Mouse (Mus musculus) urinary bladder, postnatal 10 days (tissue): ENCODE measurements around the gene Ano10.

ENCODE experiments used
- DNase-seq: peaks from one replicate; pipeline ENCODE4 v3.0.0; 2022; ENCODE audit warnings: low spot score

The Ano10 gene

GRCm38 (mm10) chr9:122290192-122290591 is 4.0 kb downstream of the Ano10 start:
- no peak for DNase-seq

GRCm38 (mm10) chr9:122288416-122288815 is 5.8 kb downstream of the Ano10 start:
- no peak for DNase-seq

- no peak for DNase-seq
These were observed 6.7 kb downstream of the Ano10 start for GRCm38 (mm10) chr9:122287526-122287925.

- no peak for DNase-seq
These were observed 8.4 kb downstream of the Ano10 start for GRCm38 (mm10) chr9:122285833-122286310.

GRCm38 (mm10) chr9:122285146-122285832 is 8.9 kb downstream of the Ano10 start:
- DNase-seq, result no peak

GRCm38 (mm10) chr9:122284696-122285095 is 9.5 kb downstream of the Ano10 start:
- no peak for DNase-seq

- DNase-seq, result no peak
These were observed 13.2 kb downstream of the Ano10 start for GRCm38 (mm10) chr9:122281004-122281403.

- no peak for DNase-seq
These were observed 17.6 kb downstream of the Ano10 start for GRCm38 (mm10) chr9:122276665-122277064.

- no peak for DNase-seq
These were observed 18.1 kb downstream of the Ano10 start for GRCm38 (mm10) chr9:122276134-122276533.

- no peak for DNase-seq
These were observed 19.9 kb downstream of the Ano10 start for GRCm38 (mm10) chr9:122274346-122274745.

GRCm38 (mm10) chr9:122273879-122274278 is 20.3 kb downstream of the Ano10 start:
- DNase-seq, result no peak

- DNase-seq, result no peak
These were observed 22.4 kb downstream of the Ano10 start for GRCm38 (mm10) chr9:122271866-122272265.

GRCm38 (mm10) chr9:122271318-122271717 is 22.9 kb downstream of the Ano10 start:
- no peak for DNase-seq

- DNase-seq, result no peak
These were observed 23.3 kb downstream of the Ano10 start for GRCm38 (mm10) chr9:122270913-122271312.

GRCm38 (mm10) chr9:122269256-122270041 is 24.8 kb downstream of the Ano10 start:
- DNase-seq, result no peak

GRCm38 (mm10) chr9:122265526-122266210 is 28.6 kb downstream of the Ano10 start:
- no peak for DNase-seq

- no peak for DNase-seq
These were observed 31.1 kb downstream of the Ano10 start for GRCm38 (mm10) chr9:122263140-122263539.

GRCm38 (mm10) chr9:122254386-122254785 is 39.8 kb downstream of the Ano10 start:
- no peak for DNase-seq

- DNase-seq, result no peak
These were observed 42.1 kb downstream of the Ano10 start for GRCm38 (mm10) chr9:122252113-122252512.

GRCm38 (mm10) chr9:122248168-122248567 is 46.1 kb downstream of the Ano10 start:
- no peak for DNase-seq

GRCm38 (mm10) chr9:122247430-122248027 is 46.7 kb downstream of the Ano10 start:
- DNase-seq, result no peak

GRCm38 (mm10) chr9:122245879-122246278 is 48.3 kb downstream of the Ano10 start:
- DNase-seq, result no peak
